Mouse (Mus musculus) heart, postnatal 0 days (tissue): ENCODE results near the gene Adam33. TPM values are rescaled to one million over a fixed set of nuclear protein-coding genes. Genes with fewer than 3 reads are reported as not detected.

Source experiments
- ATAC-seq: fragments of 200-750 bp; cut with Nextera tagmentation; 2 replicates; pipeline ENCODE4 v1.8.0; 2017; ENCODE audit warnings: low read depth, moderate number of reproducible peaks, moderate library complexity; ENCODE audit not compliant: insufficient read depth
- DNase-seq: peaks from one replicate; pipeline ENCODE4 v3.0.0-alpha.2; 2016; ENCODE audit warnings: low spot score
- H3K27ac ChIP-seq: fragments of 300-500 bp; sonication (generic); 2 replicates; pipeline ENCODE4 v1.5.1; 2014; ENCODE audit warnings: low read depth, mild to moderate bottlenecking
- H3K27me3 ChIP-seq: fragments of 300-500 bp; sonication (generic); 2 replicates; pipeline ENCODE4 v1.6.1; 2014; ENCODE audit warnings: low read length, mixed read lengths; ENCODE audit not compliant: control insufficient read depth, insufficient read depth
- H3K36me3 ChIP-seq: fragments of 300-500 bp; sonication (generic); replicated peaks from 2 replicates; pipeline ENCODE4 v1.6.1; 2014; ENCODE audit warnings: low read length, mixed read lengths; ENCODE audit not compliant: control insufficient read depth, insufficient read depth
- H3K4me1 ChIP-seq: fragments of 300-500 bp; sonication (generic); 2 replicates; pipeline ENCODE4 v1.6.1; 2014; ENCODE audit warnings: antibody characterized with exemption; ENCODE audit not compliant: control insufficient read depth, insufficient read depth
- H3K4me2 ChIP-seq: fragments of 300-500 bp; sonication (generic); 2 replicates; pipeline ENCODE4 v1.6.1; 2014; ENCODE audit warnings: low read depth, mild to moderate bottlenecking, low read length, moderate library complexity
- H3K4me3 ChIP-seq: fragments of 300-500 bp; sonication (generic); 2 replicates; pipeline ENCODE4 v1.5.1; 2014; ENCODE audit warnings: low read depth, low read length
- H3K9ac ChIP-seq: fragments of 300-500 bp; sonication (generic); replicated peaks from 2 replicates; pipeline ENCODE4 v1.6.1; 2014; ENCODE audit warnings: low read depth, low read length, mixed read lengths
- H3K9me3 ChIP-seq: fragments of 300-500 bp; sonication (generic); replicated peaks from 2 replicates; pipeline ENCODE4 v1.6.1; 2016; ENCODE audit warnings: low read length; ENCODE audit not compliant: control insufficient read depth
- CTCF ChIP-seq: IDR thresholded peaks from 2 replicates; pipeline ENCODE4 v1.5.1; 2016; ENCODE audit warnings: antibody characterized with exemption, control low read depth, low read depth
- EP300 ChIP-seq: IDR thresholded peaks from 2 replicates; pipeline ENCODE4 v1.6.1; 2016; ENCODE audit warnings: antibody characterized with exemption, low read depth
- WGBS: fragments of 180-500 bp; shearing (Covaris S2); extraction: QIAGEN DNeasy Blood & Tissue Kit; methylation state at CpG from one replicate; pipeline ENCODE4 v1.1.7; 2014; 5-methylcytosine and 5-hydroxymethylcytosine counted together
- polyA plus RNA-seq: library from polyadenylated mRNA; unstranded; fragments of >200 nt; fragmentation: Nextera tagmentation; extraction: Ambion mirVana; gene quantifications from 2 replicates; pipeline ENCODE4 v1.2.1, GENCODE M21; 2015
- total RNA-seq: library from RNA; depleted of rRNA; stranded (reverse); fragments of >200 nt; gene quantifications from 2 replicates; pipeline ENCODE4 v1.2.3, GENCODE M21; 2014; ENCODE audit warnings: low replicate concordance

Adam33 gene
- total and polyA plus RNA-seq, 2 experiments from 2014 or later = 4.8 to 10.3 TPM

- WGBS = 18% methylated on average over 9 of the region's 9 CpGs
- DNase-seq (peak; percentile 74), ATAC-seq (peak; percentile 86)
- Histone ChIP-seq H3K27ac (peak overlapping the region; percentile 70), H3K9me3 (no peaks in the 10 kb centered on the region), H3K27me3 (no peaks in the 10 kb centered on the region), H3K9ac (no peak overlapping the region), H3K4me2 (0 out of 2 replicates have a peak overlapping the region, but pooled peaks have one; percentile 10), H3K4me1 (peaks cover 7% of the 10 kb centered on the region; the same call in 1 of the 2 replicates), H3K36me3 (no peaks in the 10 kb centered on the region), H3K4me3 (no peak overlapping the region)
- TF ChIP-seq CTCF (no peak), EP300 (peak; percentile 46; the same call in 1 of the 2 replicates)
Observed at GRCm38 (mm10) chr2:131096101-131096795, 32.6 kb upstream of the Adam33 start.

GRCm38 (mm10) chr2:131094823-131095222, 31.2 kb upstream of the Adam33 start:
- H3K4me2 ChIP-seq = no peak overlapping the region
- 0% methylated on average over 1 of the region's 1 CpGs for WGBS
- ATAC-seq (0 out of 2 replicates have a peak, but pooled peaks have one; percentile 43), DNase-seq (peak; percentile 67)
- H3K36me3 ChIP-seq = no peaks in the 10 kb centered on the region
- H3K9ac ChIP-seq = no peak overlapping the region
- H3K4me1 ChIP-seq = peaks cover 7% of the 10 kb centered on the region; the same call in 1 of the 2 replicates
- H3K9me3 ChIP-seq = no peaks in the 10 kb centered on the region
- peak; percentile 86 for TF ChIP-seq CTCF
- TF ChIP-seq EP300 = no peak
- H3K27ac ChIP-seq = no peak overlapping the region
- H3K4me3 ChIP-seq = no peak overlapping the region
- no peaks in the 10 kb centered on the region for H3K27me3 ChIP-seq

- Histone ChIP-seq H3K27ac (no peak overlapping the region), H3K4me2 (no peak overlapping the region), H3K9me3 (no peaks in the 10 kb centered on the region), H3K9ac (no peak overlapping the region), H3K27me3 (no peaks in the 10 kb centered on the region), H3K4me1 (peaks cover 7% of the 10 kb centered on the region; the same call in 1 of the 2 replicates), H3K4me3 (no peak overlapping the region), H3K36me3 (no peaks in the 10 kb centered on the region)
- no peak for TF ChIP-seq EP300
- no peak for TF ChIP-seq CTCF
- no peak for ATAC-seq
- no peak for DNase-seq
- 78% methylated on average over 5 of the region's 5 CpGs for WGBS
Observed at GRCm38 (mm10) chr2:131093577-131093976, 30.0 kb upstream of the Adam33 start.

GRCm38 (mm10) chr2:131090852-131091251, 27.2 kb upstream of the Adam33 start:
- ATAC-seq (peak; percentile 16; the same call in 1 of the 2 replicates), DNase-seq (peak; percentile 22)
- no peaks in the 10 kb centered on the region for H3K9me3 ChIP-seq
- H3K27ac ChIP-seq = peak overlapping the region; percentile 51
- H3K27me3 ChIP-seq = no peaks in the 10 kb centered on the region
- no peaks in the 10 kb centered on the region for H3K36me3 ChIP-seq
- no peak overlapping the region for H3K4me2 ChIP-seq
- no peak for TF ChIP-seq EP300
- TF ChIP-seq CTCF = no peak
- WGBS = 54% methylated on average over 3 of the region's 3 CpGs
- no peaks in the 10 kb centered on the region for H3K4me1 ChIP-seq
- no peak overlapping the region for H3K4me3 ChIP-seq
- H3K9ac ChIP-seq = no peak overlapping the region

- Histone ChIP-seq H3K27me3 (no peaks in the 10 kb centered on the region), H3K9ac (no peak overlapping the region), H3K4me3 (no peak overlapping the region), H3K9me3 (no peaks in the 10 kb centered on the region), H3K4me2 (no peak overlapping the region), H3K4me1 (no peaks in the 10 kb centered on the region), H3K36me3 (no peaks in the 10 kb centered on the region), H3K27ac (no peak overlapping the region)
- ATAC-seq = no peak
- no peak for DNase-seq
- WGBS = 89% methylated on average over 1 of the region's 1 CpGs
- no peak for TF ChIP-seq EP300
- TF ChIP-seq CTCF = no peak
Observed at GRCm38 (mm10) chr2:131089634-131090033, 26.0 kb upstream of the Adam33 start.
